Mouse (Mus musculus) splenic B cell, adult 2 months (primary cell): ENCODE data around the gene Tox4.
A peak's percentile ranks its signal among the peaks of the same experiment; 100 is the strongest.

Source experiments
- DNase-seq: peaks from one replicate; pipeline ENCODE4 v3.0.0-alpha.2; 2011; ENCODE audit warnings: low read depth, low spot score
- H3K27me3 ChIP-seq: 2 replicates; pipeline ENCODE4 v1.6.1; 2012; ENCODE audit warnings: mild to moderate bottlenecking, low read length, moderate library complexity, mixed read lengths; ENCODE audit not compliant: control insufficient read depth, poor library complexity, insufficient read depth, severe bottlenecking
- H3K36me3 ChIP-seq: 2 replicates; pipeline ENCODE4 v1.6.1; 2012; ENCODE audit warnings: mild to moderate bottlenecking, low read length, moderate library complexity, mixed read lengths; ENCODE audit not compliant: control insufficient read depth, poor library complexity, insufficient read depth, severe bottlenecking

Gene Tox4

GRCm38 (mm10) chr14:52278932-52279746 lies at the start of gene Tox4, which contains the start of gene Rab2b:
Gene Tox4, plus strand, starts transcription at chr14:52279146.
Gene Rab2b, minus strand, starts transcription at chr14:52279545.
- Histone ChIP-seq H3K27me3 (no peaks in the 10 kb centered on the region), H3K36me3 (peaks cover 1% of the 10 kb centered on the region; the same call in 1 of the 2 replicates)
- peak; percentile 100 for DNase-seq

- no peak for DNase-seq
- Histone ChIP-seq H3K27me3 (no peaks in the 10 kb centered on the region), H3K36me3 (peaks cover 32% of the 10 kb centered on the region)
These were observed 46.7 kb upstream of the Tox4 start for GRCm38 (mm10) chr14:52232249-52232648.

- Histone ChIP-seq H3K36me3 (peaks cover 23% of the 10 kb centered on the region), H3K27me3 (no peaks in the 10 kb centered on the region)
- DNase-seq = no peak
These were observed 43.8 kb upstream of the Tox4 start for GRCm38 (mm10) chr14:52235165-52235564.

GRCm38 (mm10) chr14:52236216-52236615 lies 42.7 kb upstream of the Tox4 start:
- Histone ChIP-seq H3K27me3 (no peaks in the 10 kb centered on the region), H3K36me3 (peaks cover 22% of the 10 kb centered on the region)
- no peak for DNase-seq

- no peaks in the 10 kb centered on the region for H3K27me3 ChIP-seq
- H3K36me3 ChIP-seq = no peaks in the 10 kb centered on the region
- peak; percentile 99 for DNase-seq
These were observed 34.8 kb upstream of the Tox4 start for GRCm38 (mm10) chr14:52244041-52244689.

- DNase-seq = no peak
These were observed 34.3 kb upstream of the Tox4 start for GRCm38 (mm10) chr14:52244690-52245042.

GRCm38 (mm10) chr14:52246129-52246528 lies 32.8 kb upstream of the Tox4 start:
- Histone ChIP-seq H3K27me3 (no peaks in the 10 kb centered on the region), H3K36me3 (no peaks in the 10 kb centered on the region)
- no peak for DNase-seq

More at GRCm38 (mm10) chr14:52244690-52245042, 34.3 kb upstream of the Tox4 start:
- H3K36me3 ChIP-seq = no peaks in the 10 kb centered on the region
- H3K27me3 ChIP-seq = no peaks in the 10 kb centered on the region

- peak; percentile 23 for DNase-seq
- no peaks in the 10 kb centered on the region for H3K36me3 ChIP-seq
- H3K27me3 ChIP-seq = no peaks in the 10 kb centered on the region
These were observed 22.4 kb upstream of the Tox4 start for GRCm38 (mm10) chr14:52256311-52257175.

- Histone ChIP-seq H3K27me3 (no peaks in the 10 kb centered on the region), H3K36me3 (0 out of 2 replicates have a peak, but pooled peaks cover 2% of the 10 kb centered on the region)
- peak; percentile 98 for DNase-seq
These were observed 21.3 kb upstream of the Tox4 start, which contains the start of gene Chd8 for GRCm38 (mm10) chr14:52257484-52258213. Gene Chd8, minus strand, starts transcription at chr14:52257780.

GRCm38 (mm10) chr14:52272781-52273180 lies 6.2 kb upstream of the Tox4 start:
- DNase-seq = no peak
- H3K27me3 ChIP-seq = no peaks in the 10 kb centered on the region
- H3K36me3 ChIP-seq = peaks cover 6% of the 10 kb centered on the region

GRCm38 (mm10) chr14:52277210-52277609 lies 1.7 kb upstream of the Tox4 start:
- no peak for DNase-seq
- no peaks in the 10 kb centered on the region for H3K27me3 ChIP-seq
- peaks cover 6% of the 10 kb centered on the region for H3K36me3 ChIP-seq

GRCm38 (mm10) chr14:52279747-52280120 lies 788 bp downstream of the Tox4 start:
- no peaks in the 10 kb centered on the region for H3K27me3 ChIP-seq
- H3K36me3 ChIP-seq = peaks cover 3% of the 10 kb centered on the region
- DNase-seq = peak; percentile 65

- Histone ChIP-seq H3K27me3 (no peaks in the 10 kb centered on the region), H3K36me3 (peaks cover 12% of the 10 kb centered on the region)
- no peak for DNase-seq
These were observed 4.7 kb downstream of the Tox4 start for GRCm38 (mm10) chr14:52283629-52284028.

GRCm38 (mm10) chr14:52284191-52284590 lies 5.2 kb downstream of the Tox4 start:
- peaks cover 14% of the 10 kb centered on the region for H3K36me3 ChIP-seq
- no peaks in the 10 kb centered on the region for H3K27me3 ChIP-seq
- no peak for DNase-seq
